Mouse (Mus musculus) right cerebral cortex, adult 18-20 months (tissue): Measurements from ENCODE around the gene Tulp2.
"Not testable (repeated sequence)": the region's sequence is repeated elsewhere in the genome, so short reads cannot be mapped to it uniquely, and the experiment has no call there.

Source experiments
- DNase-seq: peaks from one replicate; pipeline ENCODE4 v3.0.0; 2022; ENCODE audit warnings: mixed read lengths

Gene Tulp2

DNA sequence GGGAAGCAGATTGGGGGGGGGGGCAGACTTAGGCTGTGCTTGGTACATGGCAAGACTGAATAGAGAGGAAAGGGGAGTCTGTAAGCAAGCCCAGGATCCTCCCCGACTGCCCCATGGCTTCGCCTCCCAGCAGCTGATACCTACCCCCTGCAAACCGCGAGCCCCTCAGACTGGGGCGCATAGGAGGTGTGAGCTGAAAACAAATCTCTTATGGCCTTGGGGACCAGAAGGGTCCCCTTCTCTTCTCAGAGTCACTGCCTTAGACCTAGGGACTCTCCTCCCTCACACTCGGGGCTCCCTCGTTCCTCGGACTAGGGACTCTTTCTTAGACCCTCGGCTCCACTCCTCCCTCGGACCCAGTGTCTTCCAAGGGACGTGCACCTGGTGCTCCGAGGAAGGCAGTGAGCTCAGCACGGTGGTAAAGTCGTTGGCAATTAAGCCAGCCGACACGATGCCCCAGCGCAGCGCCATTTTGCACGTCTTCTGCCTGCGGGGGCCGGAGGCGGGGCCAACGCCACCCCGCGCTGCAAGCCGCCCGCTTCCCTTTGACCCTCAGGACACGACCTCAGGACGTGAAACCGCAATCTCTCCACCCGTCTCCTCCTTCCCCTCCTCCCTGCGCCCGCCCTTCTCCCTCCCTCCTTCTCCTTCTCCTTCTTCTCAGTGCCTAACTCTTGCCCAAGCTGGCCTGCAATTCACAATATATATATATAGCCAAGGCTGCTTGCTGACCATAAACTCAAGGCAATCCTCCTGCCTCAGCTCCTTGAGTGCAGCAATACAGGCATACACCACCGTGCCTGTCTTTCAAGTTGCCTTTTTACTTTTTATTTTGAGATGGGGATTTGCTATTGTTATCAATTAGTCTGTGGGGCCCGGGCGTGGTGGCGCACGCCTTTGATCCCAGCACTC, 6.9 kb downstream of the Tulp2 start, which contains the start of gene Dhdh:
TSS of gene Dhdh (minus strand) at position 513 of the 912 bp plus-strand sequence.
- peak; percentile 39 for DNase-seq

DNA sequence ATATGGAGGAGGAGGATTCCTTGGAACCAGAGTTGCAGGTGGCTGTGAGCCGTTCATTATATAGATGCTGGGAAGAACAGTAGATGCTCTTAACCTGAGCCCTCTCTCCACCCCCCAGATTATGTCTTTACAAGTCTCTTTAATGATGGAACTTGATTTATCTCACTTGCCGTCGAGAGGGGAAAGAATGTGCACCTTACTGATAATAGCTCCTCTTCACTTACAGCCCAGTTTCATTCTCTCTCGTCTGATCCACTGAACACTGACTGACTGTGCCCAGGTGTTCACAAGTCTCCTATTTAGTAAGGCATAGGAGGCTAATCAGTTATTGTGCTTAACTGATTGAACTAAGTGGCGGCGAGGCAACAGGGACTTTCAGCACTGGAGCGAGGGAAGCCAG, 7.9 kb downstream of the Tulp2 start:
- no peak for DNase-seq

DNA sequence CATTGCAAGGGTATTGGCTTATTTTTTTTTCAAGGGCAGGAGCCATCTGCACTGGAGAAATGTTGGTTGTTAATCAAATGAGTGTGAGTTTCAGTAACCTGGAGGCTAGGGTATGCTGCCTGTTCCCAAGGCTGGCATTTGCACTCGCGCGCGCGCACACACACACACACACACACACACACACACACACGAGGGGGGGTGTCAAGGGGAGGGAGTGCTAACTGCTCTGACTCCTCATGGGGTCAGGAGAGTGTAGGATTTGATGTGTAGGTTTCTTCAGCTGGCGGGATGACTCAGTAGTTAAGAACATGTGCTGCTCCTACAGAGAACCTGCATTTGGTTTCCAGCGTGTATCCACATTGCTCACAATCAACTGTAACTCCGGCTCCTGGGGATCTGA, 9.1 kb downstream of the Tulp2 start:
- DNase-seq, result peak; percentile 52

DNA sequence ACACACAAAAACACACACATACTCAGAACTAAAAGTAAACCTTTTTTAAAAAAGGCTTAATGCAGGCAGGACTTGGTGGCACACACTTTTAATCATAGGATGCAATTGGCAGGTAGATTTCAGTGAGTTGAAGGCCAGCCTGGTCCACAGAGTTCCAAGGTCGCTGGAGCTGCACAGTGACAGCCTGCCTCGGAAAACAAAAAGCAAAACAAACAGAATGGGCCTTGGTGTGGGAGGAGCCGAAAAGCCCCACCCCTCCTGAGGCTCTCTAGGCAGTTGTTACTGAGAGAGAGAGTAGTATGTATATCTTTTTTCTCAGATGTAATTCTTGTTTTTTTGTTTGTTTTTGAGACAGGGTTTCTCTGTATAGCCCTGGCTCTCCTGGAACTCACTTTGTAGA, 9.6 kb downstream of the Tulp2 start:
- no peak for DNase-seq

DNA sequence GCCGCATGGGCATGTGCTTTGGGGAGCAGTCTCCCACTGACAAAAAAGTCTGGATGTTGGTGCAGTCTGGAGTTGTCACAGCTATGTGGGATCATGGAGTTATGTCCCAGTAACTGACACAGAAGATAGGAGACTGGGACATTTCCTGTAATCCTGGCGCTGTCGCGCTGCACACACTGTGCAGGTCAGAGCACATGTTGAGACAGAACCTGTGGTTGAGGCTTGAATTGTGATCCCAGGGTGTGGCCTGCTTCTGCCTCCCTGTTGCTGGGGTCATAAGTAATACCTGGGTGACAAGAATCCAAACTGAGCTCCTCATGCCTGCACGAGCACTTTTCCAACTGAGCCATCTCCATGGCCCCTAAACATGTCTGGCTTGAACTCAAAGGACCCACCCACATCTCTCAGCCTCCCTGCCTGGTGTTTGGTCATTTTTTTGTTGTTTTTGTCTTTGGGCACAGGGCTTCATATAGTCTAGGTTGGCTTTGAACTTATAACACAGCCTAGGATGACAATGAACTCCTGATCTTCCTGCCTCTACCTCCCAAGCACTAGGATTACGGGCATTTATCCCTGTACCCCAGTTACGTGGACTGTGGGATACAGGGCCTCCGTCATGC, 10.7 kb downstream of the Tulp2 start:
- DNase-seq, result no peak

DNA sequence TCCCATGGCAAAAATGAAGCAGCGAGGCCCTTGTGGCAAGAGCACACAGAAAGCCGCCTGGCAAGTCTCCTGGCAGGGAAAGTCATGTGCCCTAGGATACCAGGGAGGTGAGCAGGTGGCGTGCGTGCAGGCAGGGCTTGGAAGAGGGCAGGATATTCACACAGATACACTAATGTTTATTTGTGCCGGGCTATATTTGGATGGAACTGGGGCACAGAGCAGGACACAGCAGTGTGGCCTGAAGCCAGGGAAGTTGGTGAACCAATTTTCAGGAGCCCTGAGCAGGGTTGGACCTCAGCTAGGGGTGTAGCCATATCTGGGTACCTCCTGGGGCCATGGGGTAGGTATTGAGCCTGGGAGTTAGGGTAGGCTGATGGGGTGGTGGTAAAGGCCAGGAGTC, 11.3 kb downstream of the Tulp2 start:
- no peak for DNase-seq

DNA sequence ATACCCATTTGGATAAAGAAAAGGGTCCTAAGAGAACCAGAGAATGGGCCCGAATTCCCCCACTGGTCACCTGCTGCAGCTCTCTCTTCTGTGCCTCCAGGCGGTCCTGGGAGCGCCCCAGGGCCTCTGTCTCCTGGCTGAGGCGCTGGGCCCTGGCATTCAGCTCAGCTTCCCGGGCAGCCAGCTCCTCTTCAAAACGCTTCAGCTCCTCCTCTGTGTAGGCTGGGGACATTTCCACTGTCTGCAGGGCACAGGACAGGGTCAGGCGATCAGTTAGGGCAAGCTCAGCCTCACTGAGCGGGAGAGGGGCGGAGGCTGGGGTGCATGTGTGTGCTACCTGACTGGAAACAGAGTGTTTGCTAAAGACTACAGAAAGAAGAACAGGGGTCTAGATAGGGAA, 12.9 kb downstream of the Tulp2 start:
- DNase-seq, result no peak

DNA sequence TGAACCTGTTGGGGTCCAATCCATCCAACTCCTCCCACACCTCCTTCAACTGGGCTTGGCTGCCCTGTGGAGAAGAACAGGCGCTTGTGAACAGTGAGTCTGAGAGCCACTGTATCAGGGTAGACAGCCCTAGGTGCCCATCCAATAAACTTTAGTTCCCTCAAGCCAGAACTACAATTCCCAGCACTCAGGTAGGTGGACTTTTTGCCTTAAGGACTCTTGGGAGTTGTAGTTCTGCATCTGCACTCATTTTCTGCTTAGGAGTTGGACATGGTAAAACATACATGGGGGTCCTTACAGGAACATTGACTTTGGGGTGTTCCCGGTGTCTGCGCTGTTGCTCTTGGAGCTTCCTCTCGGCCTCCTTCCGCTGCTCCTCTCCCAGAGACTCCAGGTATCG, 16.8 kb downstream of the Tulp2 start:
- DNase-seq, result no peak

DNA sequence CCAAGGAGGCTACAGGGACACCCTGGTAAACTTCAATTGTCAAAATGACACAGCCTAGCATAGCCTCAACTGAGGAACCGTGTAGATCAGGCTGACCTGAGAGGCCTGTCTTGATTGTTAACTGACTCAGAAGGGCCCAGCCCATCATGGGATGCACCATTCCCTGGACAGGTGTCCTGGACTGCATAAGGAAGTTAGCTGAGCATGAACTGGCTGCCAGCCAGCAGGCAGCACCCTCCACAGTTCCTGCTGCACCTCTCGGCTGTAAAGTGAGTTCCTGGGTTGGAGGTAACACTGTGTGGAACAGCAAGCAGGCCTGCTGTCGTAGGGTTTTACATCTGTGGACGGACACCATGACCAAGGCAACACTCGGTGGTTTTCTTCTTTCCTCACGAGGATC, 25.9 kb downstream of the Tulp2 start:
- no peak for DNase-seq

DNA sequence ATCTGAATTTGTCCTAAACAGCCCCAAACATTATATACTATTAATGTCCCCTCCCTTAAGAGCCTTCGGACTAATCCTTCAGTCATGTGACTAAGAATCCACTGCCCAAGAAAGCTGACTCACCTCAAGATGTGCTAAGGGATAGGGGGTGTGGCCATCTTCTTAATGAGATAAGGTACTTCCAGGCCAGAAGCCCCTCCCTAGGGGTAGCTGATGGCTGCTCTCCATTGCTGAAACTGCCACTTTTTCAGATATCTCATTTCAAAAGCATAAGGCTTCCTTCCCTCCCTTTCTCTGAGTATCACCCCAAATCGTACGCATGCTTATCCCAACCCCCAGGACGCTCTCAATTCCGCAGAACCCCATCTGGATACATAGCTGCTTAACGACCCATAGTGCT, 26.9 kb downstream of the Tulp2 start:
- DNase-seq, result no peak

DNA sequence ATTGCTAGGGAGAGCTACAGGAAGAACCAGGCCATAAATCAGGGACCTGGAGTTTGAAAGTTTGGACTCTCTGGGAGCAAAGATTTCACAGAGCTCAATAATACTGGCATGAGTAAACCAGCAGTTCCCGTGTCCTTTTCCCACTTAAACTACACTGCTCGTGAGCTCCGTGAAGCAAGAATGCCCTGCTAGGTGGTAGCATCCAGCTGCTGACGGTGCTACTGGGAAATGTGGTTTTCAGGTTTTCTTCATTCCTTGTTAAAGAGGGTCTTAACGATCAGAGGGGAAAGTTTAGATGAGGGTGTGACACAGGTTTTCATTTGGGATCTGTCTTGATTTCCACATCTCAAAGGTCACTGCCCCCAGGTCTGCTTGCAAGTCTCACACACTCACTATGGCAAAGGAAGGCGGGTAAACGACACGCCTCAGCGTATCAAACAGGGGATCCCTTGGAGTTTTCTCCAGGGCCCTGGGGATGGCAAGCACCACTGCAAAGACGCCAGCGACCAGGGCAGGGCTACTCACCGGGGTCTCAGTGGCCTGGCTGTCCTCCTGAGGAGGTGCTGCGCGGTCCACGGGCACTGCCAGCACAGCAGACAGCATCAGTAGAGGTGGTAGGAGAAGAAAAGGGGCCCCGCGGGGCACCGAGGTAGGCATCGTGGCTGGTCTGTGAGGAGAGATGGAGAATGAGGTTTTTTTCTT, 27.7 kb downstream of the Tulp2 start:
- DNase-seq, result no peak

DNA sequence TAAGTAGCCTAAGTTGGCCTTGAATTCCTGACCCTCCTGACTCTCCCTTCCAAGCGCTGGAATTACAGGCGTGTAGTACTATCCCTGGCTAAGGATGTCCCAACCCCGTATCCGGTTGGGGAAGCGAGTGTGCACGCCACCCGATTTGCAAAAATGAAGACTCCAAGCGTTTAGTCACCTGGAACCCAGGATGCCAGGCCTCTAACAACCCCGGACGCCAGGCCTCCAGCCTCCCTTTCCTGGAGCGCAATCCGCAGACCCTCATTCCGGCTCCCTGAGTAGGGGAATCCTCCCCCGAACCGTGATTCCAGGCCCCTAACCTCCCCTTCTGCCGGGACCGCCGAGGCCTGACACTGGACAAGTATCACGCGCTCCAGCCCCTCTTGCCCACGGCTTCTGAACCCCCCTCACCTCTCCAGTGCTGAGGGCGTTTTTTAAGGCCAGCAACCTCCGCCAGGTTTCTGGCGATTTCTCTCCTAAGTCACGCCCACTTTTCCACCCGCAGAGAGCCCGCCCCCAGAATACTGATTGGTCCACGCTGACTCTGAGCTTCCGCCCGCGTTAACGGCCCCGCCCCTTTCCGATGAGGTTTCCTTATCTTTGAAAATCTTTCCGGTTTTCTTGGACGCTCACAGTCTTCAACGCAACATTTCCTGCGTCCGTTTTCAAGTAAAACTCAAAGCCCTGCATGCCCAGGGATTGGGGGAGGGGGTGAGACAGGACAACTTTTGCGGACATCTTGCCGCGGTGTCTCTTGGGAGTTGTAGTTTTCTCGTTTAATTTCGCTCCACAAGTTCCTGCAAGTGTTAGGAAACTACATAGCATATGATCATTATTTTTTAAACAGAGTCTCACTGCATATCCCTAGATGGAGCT, 28.5 kb downstream of the Tulp2 start, which contains the start of gene Nucb1:
TSS of gene Nucb1 (minus strand) at position 495 of the 876 bp plus-strand sequence.
- peak; percentile 92 for DNase-seq

DNA sequence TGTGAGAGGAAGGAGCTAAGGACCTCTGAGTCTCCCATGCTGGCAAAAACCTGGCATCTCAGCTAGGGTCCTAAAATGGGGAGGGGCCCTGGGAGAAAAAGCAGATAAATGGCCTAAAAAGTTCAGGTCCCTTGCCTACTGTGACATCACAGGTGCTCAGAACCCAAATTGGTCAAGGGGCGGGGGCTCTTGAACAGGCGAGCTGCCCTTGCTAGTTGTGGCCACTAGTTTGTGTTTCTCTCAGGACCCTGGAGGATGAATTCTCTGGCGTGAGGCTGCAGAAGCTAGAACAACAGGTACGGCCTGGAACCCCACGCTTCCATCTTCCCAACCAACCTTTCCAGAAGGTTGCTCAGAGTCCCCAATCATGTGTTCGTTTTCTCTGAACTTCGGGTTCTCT, 32.7 kb downstream of the Tulp2 start:
- no peak for DNase-seq

DNA sequence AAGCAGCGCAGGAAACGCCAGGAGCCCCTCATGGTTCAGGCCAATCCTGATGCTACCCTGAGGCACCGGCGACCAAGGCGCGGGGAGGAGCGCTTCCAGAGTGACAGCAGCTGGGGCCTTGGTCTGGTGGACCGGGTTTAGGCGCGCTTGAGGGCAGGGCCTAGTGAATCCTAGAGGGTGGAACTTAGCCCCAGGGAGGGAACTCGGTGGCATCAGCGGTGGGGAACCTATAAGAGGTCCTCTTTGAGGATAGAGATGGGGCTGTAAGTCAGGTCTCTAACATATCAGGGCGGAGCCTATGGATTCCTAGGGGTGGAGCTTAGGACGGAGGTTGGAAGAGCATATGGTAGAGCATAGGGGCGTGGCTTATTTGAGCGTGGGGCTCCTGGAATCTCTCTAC, 33.8 kb downstream of the Tulp2 start:
- DNase-seq, result no peak

DNA sequence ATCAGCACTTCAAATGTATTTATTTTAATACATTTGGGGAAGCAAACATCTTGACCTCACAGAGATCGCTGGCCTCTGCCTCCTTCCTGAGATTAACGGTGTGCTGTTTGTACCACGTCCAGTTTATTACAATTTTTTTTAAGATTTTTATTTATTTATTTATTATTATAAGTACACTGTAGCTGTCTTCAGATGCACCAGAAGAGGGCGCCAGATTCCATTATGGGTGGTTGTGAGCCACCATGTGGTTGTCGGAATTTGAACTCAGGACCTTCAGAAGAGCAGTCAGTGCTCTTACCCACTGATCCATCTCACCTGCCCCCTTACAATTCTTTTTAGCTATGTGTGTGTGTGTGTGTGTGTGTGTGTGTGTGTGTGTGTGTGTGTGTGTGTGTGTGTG, 35.2 kb downstream of the Tulp2 start:
- not testable (repeated sequence) for DNase-seq

DNA sequence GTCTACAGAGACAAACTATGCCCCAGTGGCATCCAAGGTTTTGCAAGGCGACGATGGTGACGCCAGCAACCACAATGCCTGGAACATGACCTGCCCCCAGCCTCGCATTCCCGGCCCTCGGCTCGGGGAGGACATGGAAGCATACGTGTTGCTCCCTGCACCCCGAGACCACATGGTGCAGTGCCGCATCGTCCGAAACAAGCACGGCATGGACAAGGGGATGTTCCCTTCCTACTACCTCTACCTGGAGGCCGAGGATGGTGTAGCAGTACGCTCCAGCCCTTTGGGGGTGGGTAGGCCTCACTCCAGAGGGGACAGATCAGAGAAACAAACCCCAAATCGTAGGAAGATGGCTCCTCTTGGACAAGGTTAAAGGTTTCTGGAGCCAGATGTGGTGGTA, 36.9 kb downstream of the Tulp2 start:
- no peak for DNase-seq

DNA sequence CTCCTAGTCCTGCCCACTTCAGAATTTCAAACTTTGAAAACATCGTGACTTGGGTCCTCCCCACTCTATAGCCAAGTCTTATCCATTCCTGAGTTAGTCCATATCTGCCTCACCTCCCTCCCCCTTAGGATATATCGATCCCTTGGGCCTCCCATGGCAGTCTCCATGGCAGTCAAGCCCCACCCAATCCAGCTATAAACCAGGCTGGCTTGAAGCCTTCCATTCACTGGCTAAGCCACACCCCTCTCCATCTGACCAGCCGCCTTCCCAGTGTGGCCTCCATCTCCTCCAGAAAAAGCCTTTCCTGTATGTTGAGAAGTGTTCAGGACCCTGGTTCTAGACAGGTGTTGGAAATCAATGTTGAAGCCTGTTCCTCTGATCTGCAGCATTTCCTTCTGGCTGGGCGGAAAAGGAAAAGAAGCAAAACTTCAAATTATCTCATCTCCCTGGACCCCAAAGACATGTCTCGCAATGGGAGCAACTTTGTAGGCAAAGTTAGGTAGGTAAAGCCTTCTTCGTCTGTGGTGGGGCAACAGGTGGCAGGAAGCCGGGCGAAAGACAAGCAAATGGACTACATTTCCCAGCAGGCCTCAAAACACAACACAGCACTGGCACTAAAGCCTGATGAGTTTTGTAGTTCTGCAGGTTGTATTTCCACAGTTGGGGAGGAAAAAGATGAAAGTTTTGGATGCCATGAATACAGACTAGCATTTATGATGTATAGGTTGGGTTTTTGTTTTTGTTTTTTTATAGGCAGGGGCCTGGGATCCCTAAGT, 37.9 kb downstream of the Tulp2 start:
- no peak for DNase-seq

DNA sequence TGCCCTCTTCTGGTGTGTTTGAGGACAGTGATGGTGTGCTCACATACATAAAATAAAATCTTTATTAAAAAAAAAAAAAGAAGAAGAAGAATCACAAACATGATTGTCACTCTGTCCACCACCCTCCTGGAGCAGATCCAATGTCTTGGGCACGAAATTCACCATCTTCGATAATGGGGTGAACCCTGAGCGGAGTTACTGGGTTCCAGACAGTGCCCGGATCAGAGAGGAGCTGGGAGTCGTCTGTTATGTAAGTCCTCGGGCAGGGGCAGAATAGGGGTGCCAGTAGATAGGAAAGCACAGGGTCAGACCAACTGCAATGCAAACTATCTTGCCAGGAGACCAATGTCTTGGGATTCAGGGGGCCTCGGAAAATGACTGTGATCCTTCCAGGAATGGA, 38.9 kb downstream of the Tulp2 start:
- no peak for DNase-seq

DNA sequence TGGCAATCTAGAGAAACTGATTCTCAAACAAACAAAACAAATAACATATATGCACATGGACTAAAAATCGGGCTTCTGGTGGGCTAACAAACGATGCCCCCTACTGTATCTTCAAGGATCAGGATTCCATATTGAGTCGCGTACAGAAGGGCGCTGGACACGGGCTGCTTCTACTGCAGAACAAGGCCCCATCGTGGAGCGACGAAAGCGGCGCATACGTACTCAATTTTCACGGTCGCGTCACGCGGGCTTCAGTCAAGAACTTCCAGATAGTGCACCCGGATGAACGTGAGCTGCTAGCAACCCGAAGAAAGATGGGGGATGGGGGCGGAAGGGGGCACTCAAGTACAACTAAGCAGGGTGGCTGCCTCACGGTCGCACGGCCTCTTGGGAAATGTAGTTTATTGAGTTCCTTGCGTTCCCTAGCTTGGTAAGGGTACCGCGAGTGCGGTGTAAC, 40.1 kb downstream of the Tulp2 start:
- peak; percentile 93 for DNase-seq

DNA sequence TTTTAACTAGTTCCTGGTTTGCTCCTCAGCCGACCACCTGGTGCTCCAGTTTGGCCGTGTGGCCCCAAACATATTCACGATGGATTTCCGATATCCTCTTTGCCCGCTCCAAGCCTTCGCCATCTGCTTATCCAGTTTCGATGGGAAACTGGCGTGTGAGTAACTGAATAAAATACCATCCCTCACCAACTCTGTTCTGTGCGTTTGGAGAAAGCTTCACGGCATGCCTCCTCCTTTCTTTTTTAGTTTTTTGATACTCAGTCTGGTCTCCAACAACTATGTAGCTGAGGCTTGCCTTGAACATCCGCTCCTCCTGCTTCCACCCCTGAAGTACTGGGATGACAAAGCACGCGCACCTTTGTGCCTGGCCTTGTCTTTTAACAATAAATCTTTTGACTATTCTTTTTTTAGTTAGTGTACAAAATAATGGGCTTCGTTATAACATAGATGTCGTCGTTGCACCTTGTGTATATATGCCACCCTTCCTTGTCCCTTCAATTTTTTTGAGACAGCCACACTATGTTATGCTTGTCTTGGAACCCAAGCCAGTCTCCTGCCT, 40.6 kb downstream of the Tulp2 start:
- no peak for DNase-seq

DNA sequence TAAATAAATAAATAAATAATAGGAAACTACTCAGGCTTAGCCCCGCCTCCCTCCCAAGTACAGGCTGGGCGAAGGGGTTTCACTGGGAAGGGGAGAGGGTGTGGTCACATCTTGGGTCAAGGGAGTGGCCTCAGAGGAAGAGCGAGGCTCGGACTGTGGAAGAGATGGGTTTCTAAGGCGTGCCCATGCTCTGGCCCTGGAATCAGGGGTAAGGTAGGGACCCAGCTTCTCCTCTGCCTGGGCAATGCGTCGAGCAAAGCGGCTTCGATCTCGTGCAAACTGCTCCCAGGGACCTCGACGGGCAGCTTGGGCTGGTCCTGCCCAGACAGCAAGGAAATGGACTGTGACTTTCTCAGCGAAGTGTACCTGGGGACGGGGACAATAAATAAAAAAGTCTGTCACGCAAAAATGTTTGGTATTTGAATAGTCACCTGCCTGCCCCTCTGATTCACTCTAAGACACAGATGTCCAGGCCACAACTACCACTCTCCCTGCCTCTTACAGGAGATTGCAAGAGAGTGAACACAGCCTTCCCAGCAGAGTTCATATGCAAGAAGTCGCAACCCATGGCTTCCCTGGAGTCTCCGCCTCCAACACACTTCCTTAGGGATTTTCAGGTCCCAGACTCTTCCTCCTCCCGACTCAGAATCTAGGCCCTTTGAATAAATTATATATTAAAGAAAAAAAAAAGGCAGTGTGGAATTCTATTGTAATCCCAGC, 41.4 kb downstream of the Tulp2 start:
- no peak for DNase-seq
